Mouse (Mus musculus) liver, embryonic 14.5 days (tissue): ENCODE results near the gene Vcl.

Experiments
- CTCF ChIP-seq: IDR thresholded peaks from 2 replicates; pipeline ENCODE4 v1.5.1; 2016; ENCODE audit warnings: antibody characterized with exemption, low read depth, control low read depth
- EP300 ChIP-seq: IDR thresholded peaks from 2 replicates; pipeline ENCODE4 v1.6.1; 2016; ENCODE audit warnings: antibody characterized with exemption, low read depth

DNA sequence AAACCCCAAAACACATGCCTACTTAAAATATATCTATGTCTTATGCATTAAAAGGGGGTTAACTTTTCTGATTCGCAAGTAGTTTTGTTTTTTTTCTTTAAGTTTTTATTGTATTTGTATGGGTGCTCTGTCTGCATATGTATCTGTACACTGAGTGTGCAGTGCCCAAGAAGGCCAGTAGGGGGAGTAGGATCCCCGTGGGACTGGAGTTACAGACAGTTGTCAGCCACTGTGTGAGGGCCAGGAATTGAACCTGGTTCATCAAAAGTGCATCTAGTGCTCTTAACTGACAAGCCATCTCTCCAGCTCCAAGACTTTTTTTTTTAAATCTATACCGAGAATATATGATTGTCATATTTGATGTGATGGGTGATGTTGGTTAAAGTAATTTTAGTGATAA, 121.5 kb downstream of the Vcl start:
- TF ChIP-seq EP300 = no peak
- TF ChIP-seq CTCF = peak; percentile 78
